Mouse (Mus musculus) layer of hippocampus, adult 11-12 months (tissue): ENCODE data around the gene Zcchc8.
"Not testable (repeated sequence)": the region's sequence is repeated elsewhere in the genome, so short reads cannot be mapped to it uniquely, and the experiment has no call there.

Source experiments
- DNase-seq: peaks from one replicate; pipeline ENCODE4 v3.0.0; 2022; ENCODE audit warnings: low spot score

Gene Zcchc8

DNA sequence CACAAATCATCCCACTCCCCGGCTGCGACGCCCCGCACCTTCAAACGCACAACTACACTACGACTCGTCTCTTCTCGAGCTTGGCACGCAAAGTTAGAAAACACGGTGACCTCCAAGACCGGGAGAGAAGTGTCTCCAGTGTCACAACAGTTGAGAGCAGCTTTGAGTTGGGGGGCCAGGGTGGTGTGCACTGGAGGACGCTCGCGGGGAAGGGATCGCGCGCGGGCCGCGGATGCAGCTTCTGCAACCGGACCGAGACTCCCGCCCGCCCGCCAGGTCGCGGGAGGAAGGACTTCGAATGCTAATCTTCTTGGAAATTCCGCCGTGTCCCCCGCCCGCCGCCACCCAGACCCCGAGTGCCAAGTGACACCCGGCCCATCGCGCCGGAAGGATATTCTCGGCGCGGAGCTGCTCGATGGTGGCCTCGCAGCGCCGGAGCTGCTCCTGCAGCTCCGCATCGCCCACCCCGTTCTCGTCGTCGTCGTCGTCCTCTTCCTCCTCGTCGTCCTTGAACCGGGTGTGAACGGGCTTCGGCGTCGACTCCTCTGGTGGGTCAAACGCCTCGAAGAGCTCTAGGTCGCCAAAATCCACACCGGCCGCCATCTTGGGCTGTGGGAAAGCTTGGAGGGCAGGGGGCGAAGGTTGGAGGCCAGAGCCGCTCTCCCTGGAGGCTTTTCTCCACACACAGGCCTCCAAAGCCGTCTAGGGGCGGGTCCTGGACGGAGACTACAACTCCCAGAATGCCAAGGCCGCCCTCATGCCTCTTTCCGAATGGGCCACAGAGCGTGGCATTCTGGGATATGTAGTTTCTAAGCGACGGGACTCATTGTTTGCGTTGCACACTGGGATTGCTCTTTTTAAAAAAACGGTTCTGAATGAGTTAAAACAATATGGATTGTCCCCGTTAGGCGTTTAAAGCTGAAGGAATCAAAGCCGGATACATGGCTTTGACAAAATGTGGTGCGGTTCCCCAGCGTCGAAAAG, at the start of gene Zcchc8:
Gene Zcchc8, minus strand, starts transcription at position 773 of the 984 bp plus-strand sequence.
- peak; percentile 98 for DNase-seq

- DNase-seq, result not testable (repeated sequence)
Measured at GRCm38 (mm10) chr5:123766455-123766854, 45.6 kb upstream of the Zcchc8 start.

GRCm38 (mm10) chr5:123765506-123765905, 44.6 kb upstream of the Zcchc8 start:
- DNase-seq, result no peak

DNA sequence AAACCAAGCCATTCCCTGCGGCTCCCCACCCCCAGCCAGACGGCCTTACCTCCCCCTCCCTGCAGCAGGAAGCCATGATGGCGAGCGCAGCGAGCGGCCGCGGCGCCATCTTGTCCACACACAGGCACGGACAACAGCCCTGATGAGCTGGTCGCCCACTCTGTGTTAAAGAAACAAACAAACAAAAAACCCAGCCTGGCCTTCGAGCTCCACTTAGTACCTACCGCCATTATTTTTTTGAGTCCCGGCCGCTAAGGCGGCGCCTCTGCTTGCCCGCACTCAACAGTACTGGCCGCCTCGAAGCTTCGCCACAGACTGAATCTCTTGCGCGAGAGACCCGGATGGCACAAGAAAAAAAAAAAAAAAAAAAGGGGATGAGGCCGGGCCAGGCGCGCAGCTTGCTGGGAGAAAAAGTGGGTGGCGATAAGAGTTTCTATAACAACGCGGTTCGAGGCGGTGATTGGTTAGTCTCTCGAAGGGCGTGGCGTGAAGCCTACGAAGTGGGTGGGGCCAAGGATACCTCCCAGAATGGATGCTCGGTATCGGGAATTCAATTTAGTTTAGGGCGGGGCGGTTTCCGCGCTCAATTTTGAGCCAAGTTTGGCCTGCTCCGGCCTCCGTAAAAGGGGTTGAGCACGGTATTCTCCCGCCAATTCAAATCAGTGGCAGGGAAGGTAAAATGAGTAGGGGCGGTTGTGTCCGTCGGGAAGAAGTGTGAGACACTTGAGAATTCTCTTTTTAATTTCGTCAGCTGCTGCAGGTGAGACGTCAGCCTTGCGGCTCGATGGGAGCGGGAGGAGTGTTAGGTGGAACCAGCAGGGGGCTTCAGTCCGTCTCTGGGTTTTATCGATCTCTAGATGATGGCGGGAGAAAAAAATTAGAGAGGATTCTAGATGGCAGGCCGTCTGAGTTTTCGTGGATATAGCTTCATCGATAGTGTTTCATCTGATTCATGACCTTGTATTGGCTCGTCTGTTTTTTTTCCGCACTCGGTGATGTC, 28.5 kb upstream of the Zcchc8 start, which contains the start of the genes Rsrc2 and Kntc1:
Gene Rsrc2, minus strand, starts transcription at position 350 of the 1,000 bp plus-strand sequence.
Gene Kntc1, plus strand, starts transcription at position 652 of the 1,000 bp plus-strand sequence.
- DNase-seq, result peak; percentile 99

DNA sequence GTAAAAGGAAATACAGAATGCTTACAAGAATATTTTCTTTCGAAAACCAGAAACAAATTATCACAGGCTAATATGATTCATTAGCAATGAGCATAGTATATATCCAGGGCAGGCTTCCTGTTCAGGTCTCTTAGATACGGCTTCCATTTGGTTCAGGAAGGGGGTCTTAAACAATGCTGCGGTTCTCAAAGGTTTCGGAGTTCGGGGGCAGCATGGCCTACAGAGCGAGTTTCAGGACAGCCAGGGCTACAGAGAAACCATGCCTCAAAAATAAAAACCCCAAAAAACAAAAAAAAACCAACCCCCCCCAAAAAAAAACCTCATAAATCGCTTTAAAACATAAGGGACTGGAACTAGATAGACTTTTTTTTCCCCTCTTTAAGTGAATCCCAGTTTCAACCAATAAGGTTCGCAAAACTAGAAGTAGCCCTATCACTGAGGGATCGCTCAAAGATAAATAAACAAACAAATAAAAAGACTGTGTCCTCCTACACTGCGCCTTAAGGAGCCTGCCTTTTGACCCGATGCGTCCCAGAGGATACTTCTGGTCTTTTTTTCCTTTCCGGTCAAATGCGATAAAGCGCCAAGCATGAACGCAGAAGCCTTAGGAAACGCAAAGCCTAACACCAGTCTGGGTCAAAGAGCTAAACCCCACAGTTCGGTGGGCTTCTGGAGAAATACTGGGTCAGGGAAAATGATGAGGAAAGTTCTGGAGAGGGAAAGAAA, 27.6 kb upstream of the Zcchc8 start:
- no peak for DNase-seq

DNA sequence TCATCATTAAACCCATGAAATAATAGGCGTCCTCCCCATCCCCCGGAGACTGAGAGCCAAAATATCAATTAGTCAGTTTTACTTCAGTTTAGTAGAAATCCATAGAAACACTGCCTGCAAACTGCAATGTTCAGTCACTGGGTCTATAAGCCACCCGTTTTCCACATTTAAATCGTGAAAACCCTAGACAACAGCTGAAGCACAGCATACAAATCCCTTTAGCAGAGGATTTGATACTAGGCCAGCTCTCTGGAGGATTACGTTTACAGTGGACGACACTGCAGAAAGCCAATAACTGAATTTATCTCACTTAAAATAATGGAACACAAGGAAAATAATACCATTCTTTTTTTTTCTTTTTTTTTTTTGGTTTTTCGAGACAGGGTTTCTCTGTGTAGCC, 26.7 kb upstream of the Zcchc8 start:
- no peak for DNase-seq

GRCm38 (mm10) chr5:123746253-123746652, 25.4 kb upstream of the Zcchc8 start:
- DNase-seq, result no peak

DNA sequence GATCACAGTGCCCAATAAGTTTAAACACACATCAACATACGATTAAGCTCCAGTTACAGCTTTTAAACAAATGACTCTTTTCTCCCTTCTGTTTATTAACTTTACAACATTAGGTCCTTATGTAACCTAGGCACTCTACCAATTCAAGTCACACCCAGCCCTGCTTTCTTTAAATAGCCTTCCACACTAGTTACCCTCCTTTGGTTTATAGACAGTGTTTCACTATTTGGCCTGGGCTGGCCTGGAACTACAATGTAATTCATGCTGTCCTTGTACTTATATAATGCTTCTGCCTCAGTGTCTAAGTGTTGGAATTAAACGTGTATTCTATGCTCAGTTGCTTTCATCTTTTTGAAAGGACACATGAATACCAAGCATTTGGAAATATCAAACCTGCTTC, 23.5 kb upstream of the Zcchc8 start:
- DNase-seq, result no peak

DNA sequence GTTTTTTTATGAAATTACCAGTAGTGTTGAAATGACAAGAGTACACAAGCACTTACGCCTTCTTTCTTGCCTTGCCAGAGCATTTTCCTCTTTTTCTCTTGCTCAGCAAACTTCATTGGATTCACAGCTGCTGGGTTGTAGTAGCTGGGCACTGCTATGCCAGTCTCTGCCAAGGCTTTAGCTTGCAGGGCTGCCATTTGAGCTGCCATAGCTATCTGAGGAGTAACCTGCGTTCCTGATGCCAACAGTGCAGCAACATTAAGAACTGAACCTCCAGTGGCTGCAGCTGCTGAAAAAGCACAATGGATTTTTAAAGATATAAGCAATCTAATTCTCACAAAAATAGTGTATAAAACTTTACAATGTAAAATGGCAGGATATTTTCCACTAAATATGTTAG, 10.1 kb upstream of the Zcchc8 start:
- DNase-seq, result no peak

DNA sequence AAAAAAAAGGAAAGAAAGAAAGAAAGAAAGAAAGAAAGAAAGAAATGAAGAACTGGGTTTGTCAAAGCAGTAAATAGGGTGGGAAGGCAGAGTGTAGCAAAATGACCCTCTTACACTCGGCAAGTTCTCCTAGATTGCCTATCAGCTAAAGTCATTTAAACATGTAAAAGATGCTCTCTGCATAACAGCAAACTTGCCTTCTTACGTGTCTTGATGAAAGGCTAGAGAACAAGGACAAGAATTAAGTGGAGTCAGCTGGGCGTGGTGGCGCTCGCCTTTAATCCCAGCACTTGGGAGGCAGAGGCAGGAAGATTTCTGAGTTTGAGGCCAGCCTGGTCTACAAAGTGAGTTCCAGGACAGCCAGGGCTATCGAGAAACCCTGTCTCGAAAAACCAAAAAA, 2.9 kb upstream of the Zcchc8 start:
- not testable (repeated sequence) for DNase-seq

- DNase-seq, result no peak
Measured at GRCm38 (mm10) chr5:123714622-123715021, 6.3 kb downstream of the Zcchc8 start.

DNA sequence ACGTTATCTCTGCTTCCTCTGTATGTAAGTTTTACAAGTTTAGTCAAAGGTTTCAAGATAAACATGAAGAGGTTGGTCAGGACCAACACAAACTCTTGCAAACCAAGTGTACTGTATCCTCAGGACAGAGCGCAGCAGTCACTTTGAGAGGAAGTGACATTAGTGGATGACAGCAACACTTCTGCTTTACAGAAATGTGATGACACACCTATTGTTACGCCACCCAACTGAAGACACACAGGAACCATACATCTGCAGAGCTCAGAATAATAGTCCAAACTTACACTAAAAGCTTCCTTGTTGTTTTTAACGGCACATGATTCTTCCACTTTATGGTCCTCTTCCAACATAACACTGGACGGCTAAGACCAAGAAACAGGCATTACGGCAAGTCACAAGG, 7.1 kb downstream of the Zcchc8 start:
- DNase-seq, result no peak

GRCm38 (mm10) chr5:123709571-123709970, 11.3 kb downstream of the Zcchc8 start:
- no peak for DNase-seq

DNA sequence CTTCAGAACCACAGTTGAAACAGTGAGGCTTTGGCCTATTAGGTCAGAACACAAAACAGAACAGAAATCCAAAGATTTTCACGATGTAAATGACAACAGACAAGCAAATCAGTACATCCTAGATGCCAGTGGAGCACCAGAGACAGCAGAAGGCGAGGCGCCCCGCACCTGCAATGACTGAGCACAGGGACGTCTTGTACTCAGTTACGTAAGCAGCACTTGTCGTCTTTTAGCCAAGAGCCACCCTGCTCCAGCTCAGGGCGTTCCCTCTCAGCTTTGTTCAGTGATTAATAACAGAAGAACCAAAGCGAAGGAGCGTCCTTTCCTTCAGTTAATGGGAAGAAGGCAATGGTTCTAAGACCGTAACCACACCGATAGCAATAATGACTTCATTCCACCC, 12.3 kb downstream of the Zcchc8 start:
- DNase-seq, result peak; percentile 37

DNA sequence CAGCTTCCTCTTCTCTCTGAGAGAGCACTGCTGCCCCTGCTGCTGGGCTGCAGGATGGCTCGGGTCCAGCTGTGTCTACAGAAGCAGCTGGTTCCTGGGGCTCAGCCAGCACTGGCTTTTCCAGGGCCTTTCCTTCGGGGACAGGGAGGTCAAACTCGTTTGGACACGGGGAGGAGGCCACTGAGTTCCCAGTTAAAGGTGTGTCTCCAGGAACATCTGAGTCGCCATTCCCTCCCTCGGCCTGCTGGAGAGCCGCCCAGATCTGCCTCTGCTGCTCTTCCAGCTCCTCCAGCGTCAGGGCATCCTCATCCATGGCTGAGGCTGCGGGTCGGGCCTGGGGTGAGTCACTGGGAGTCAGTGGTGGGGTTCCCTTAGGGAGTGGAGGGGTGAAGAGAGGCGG, 20.3 kb downstream of the Zcchc8 start:
- peak; percentile 42 for DNase-seq

- DNase-seq, result peak; percentile 55
Measured at GRCm38 (mm10) chr5:123699198-123699597, 21.7 kb downstream of the Zcchc8 start.

- DNase-seq, result no peak
Measured at GRCm38 (mm10) chr5:123696961-123697360, 23.9 kb downstream of the Zcchc8 start.

- DNase-seq, result no peak
Measured at GRCm38 (mm10) chr5:123696244-123696643, 24.7 kb downstream of the Zcchc8 start.

DNA sequence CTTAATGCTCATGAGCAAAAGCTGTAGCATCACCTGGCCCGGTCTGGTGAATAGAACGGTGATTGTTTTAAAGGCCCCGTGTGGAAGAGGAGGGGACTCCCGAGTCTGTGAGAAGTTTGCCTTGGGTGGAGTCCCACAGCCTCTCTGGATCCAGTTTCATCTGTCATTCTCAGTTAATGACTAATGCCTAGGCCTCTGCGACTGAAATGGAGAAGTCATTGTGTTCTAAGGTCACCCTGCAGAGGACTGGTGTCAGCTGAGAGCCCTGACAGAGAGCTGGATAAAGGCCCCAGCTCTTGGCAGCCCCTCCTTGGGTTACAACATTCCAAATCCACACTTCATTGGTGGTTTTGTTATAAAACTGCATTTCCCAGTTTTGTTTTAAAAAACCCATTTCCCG, 26.4 kb downstream of the Zcchc8 start:
- no peak for DNase-seq

DNA sequence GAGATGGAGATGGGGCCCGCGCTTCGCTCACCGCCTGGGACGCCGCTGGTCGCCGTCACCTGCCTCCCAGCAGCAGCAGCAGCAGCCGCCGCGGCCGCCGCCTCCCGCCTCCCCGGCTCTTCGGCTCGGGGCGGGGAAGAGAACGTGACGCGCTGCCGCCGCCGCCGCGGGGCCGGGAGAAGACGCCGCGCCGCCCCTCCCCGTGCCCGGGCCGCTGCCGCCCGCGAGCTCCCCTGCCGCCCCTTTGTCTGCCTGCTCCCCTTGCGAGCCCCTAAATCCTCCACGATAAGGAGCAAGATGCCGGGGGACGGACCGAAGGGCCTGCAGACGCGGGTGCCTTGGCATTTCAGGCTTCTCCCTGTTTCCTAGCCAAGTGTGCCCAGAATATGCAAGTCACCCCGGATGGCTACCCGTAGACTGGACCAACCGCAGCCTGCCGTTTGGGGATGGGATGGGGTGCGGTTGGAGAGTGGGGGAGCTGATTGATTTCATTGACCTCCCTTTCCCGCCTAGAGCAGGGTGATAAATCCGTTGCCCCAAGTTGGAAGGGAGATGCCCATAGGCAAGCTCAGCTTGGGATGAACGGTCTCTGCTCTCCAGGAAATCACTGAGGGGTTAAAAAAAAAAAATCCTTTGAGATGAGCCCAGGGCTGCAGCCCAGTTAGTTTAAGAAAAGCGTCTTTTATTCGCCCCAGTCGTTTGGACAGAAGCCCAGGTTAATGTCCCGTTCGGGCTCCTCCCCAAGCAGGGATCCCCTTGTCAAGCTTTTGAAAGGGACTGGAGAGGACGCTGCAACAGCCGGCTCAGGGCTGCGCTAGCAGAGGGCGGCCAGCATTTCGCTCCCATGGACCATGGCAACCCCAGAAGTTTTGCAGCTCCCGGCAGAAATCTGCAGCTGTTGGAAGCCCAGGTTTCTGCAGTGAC, 36.4 kb downstream of the Zcchc8 start, which contains the start of gene Clip1:
Gene Clip1, minus strand, starts transcription at position 398 of the 924 bp plus-strand sequence.
- peak; percentile 73 for DNase-seq
